Mouse (Mus musculus): ENCODE measurements at regions not wholly inside any gene's neighbourhood (a gene's known extent, or its start where the extent isn't known, plus 50 kb on each side); places are given as distances from the start of the nearest gene placed in this dataset.
A peak's percentile ranks its signal among the peaks of the same experiment; 100 is the strongest.
"Not testable (repeated sequence)": the region's sequence is repeated elsewhere in the genome, so short reads cannot be mapped to it uniquely, and the experiment has no call there.

- Histone ChIP-seq H3K9me3 (ENCODE audit: low read length) (no peaks in the 10 kb centered on the region), H3K36me3 (replicated peaks; ENCODE audit: insufficient read depth, low read length) (no peaks in the 10 kb centered on the region), H3K4me3 (ENCODE audit: low read depth, low read length) (no peak overlapping the region), H3K27ac (ENCODE audit: low read depth) (no peak overlapping the region), H3K9ac (replicated peaks) (no peak overlapping the region), H3K4me2 (ENCODE audit: low read depth, low read length) (no peak overlapping the region), H3K4me1 (ENCODE audit: insufficient read depth) (no peaks in the 10 kb centered on the region), H3K27me3 (ENCODE audit: insufficient read depth, low read length) (no peaks in the 10 kb centered on the region)
- TF ChIP-seq CTCF (IDR thresholded peaks at IDR 0.05; ENCODE audit: low read depth) (no peak), EP300 (IDR thresholded peaks at IDR 0.05; ENCODE audit: low read depth) (no peak)
- WGBS (ENCODE audit: insufficient replicate concordance) = 55% methylated on average over 4 of the region's 4 CpGs
- DNase-seq (no peak), ATAC-seq (no peak)
These were observed 190.6 kb upstream of the Olfr1324 start for GRCm38 (mm10) chrX:50618936-50619335.

- 56% methylated on average over 8 of the region's 8 CpGs for WGBS (ENCODE audit: insufficient replicate concordance)
- H3K4me1 ChIP-seq (ENCODE audit: insufficient read depth); H3K4me3 ChIP-seq (ENCODE audit: low read depth, low read length); H3K27me3 ChIP-seq (ENCODE audit: insufficient read depth, low read length); H3K9me3 ChIP-seq (ENCODE audit: low read length); H3K9ac ChIP-seq (replicated peaks); H3K27ac ChIP-seq (ENCODE audit: low read depth); H3K36me3 ChIP-seq (replicated peaks; ENCODE audit: insufficient read depth, low read length); ATAC-seq: not testable (repeated sequence)
- peak; percentile 55 for DNase-seq
- peak; percentile 69 for TF ChIP-seq CTCF (IDR thresholded peaks at IDR 0.05; ENCODE audit: low read depth)
- H3K4me2 ChIP-seq (ENCODE audit: low read depth, low read length) = 0 out of 2 replicates have a peak overlapping the region, but pooled peaks have one; percentile 18
These were observed 188.6 kb upstream of the Olfr1324 start for GRCm38 (mm10) chrX:50616920-50617319.

GRCm38 (mm10) chrX:50614874-50615273 is 186.6 kb upstream of the Olfr1324 start:
- not testable (repeated sequence) for H3K9me3 ChIP-seq (ENCODE audit: low read length); H3K27me3 ChIP-seq (ENCODE audit: insufficient read depth, low read length); H3K4me2 ChIP-seq (ENCODE audit: low read depth, low read length); H3K27ac ChIP-seq (ENCODE audit: low read depth); H3K36me3 ChIP-seq (replicated peaks; ENCODE audit: insufficient read depth, low read length); H3K9ac ChIP-seq (replicated peaks); H3K4me1 ChIP-seq (ENCODE audit: insufficient read depth)
- H3K4me3 ChIP-seq (ENCODE audit: low read depth, low read length) = peak overlapping the region; percentile 27; the same call in 1 of the 2 replicates
- peak; percentile 58 for DNase-seq
- TF ChIP-seq CTCF (IDR thresholded peaks at IDR 0.05; ENCODE audit: low read depth) = peak; percentile 81
- WGBS (ENCODE audit: insufficient replicate concordance) = 59% methylated on average over 3 of the region's 3 CpGs
- peak; percentile 79 for ATAC-seq

GRCm38 (mm10) chrX:50614367-50614766 is 186.1 kb upstream of the Olfr1324 start:
- H3K9ac ChIP-seq (replicated peaks); H3K27ac ChIP-seq (ENCODE audit: low read depth); H3K4me2 ChIP-seq (ENCODE audit: low read depth, low read length); H3K4me1 ChIP-seq (ENCODE audit: insufficient read depth); H3K9me3 ChIP-seq (ENCODE audit: low read length); H3K27me3 ChIP-seq (ENCODE audit: insufficient read depth, low read length); H3K36me3 ChIP-seq (replicated peaks; ENCODE audit: insufficient read depth, low read length): not testable (repeated sequence)
- WGBS (ENCODE audit: insufficient replicate concordance) = 50% methylated on average over 6 of the region's 6 CpGs
- ATAC-seq (peak; percentile 59), DNase-seq (peak; percentile 60)
- peak overlapping the region; percentile 27; the same call in 1 of the 2 replicates for H3K4me3 ChIP-seq (ENCODE audit: low read depth, low read length)
- peak; percentile 72 for TF ChIP-seq CTCF (IDR thresholded peaks at IDR 0.05; ENCODE audit: low read depth)

- TF ChIP-seq EP300 (IDR thresholded peaks at IDR 0.05; ENCODE audit: low read depth) (0 out of 2 replicates have a peak, but pooled peaks have one; percentile 28), CTCF (IDR thresholded peaks at IDR 0.05; ENCODE audit: low read depth) (peak; percentile 82)
- peak overlapping the region; percentile 57; the same call in 1 of the 2 replicates for H3K4me2 ChIP-seq (ENCODE audit: low read depth, low read length)
- 50% methylated on average over 9 of the region's 9 CpGs for WGBS (ENCODE audit: insufficient replicate concordance)
These were observed 183.7 kb upstream of the Olfr1324 start for GRCm38 (mm10) chrX:50611765-50612591.

GRCm38 (mm10) chrX:50608141-50608540 is 179.8 kb upstream of the Olfr1324 start:
- H3K9me3 ChIP-seq (ENCODE audit: low read length); H3K27ac ChIP-seq (ENCODE audit: low read depth); H3K4me3 ChIP-seq (ENCODE audit: low read depth, low read length); DNase-seq; H3K36me3 ChIP-seq (replicated peaks; ENCODE audit: insufficient read depth, low read length); ATAC-seq; H3K27me3 ChIP-seq (ENCODE audit: insufficient read depth, low read length); H3K4me2 ChIP-seq (ENCODE audit: low read depth, low read length); H3K4me1 ChIP-seq (ENCODE audit: insufficient read depth); H3K9ac ChIP-seq (replicated peaks): not testable (repeated sequence)
- peak; percentile 40 for TF ChIP-seq CTCF (IDR thresholded peaks at IDR 0.05; ENCODE audit: low read depth)
- WGBS (ENCODE audit: insufficient replicate concordance) = 60% methylated on average over 5 of the region's 6 CpGs

More at GRCm38 (mm10) chrX:50611765-50612591, 183.7 kb upstream of the Olfr1324 start:
- DNase-seq = peak; percentile 63
- no peaks in the 10 kb centered on the region for H3K4me1 ChIP-seq (ENCODE audit: insufficient read depth)
- H3K4me3 ChIP-seq (ENCODE audit: low read depth, low read length) = peak overlapping the region; percentile 32
- no peaks in the 10 kb centered on the region for H3K9me3 ChIP-seq (ENCODE audit: low read length)
- ATAC-seq = peak; percentile 76
- H3K27me3 ChIP-seq (ENCODE audit: insufficient read depth, low read length) = no peaks in the 10 kb centered on the region
- peak overlapping the region; percentile 51; the same call in 1 of the 2 replicates for H3K27ac ChIP-seq (ENCODE audit: low read depth)
- no peaks in the 10 kb centered on the region for H3K36me3 ChIP-seq (replicated peaks; ENCODE audit: insufficient read depth, low read length)
- H3K9ac ChIP-seq (replicated peaks) = peak overlapping the region; percentile 46; the same call in 1 of the 2 replicates
